Mouse (Mus musculus): Measurements from ENCODE around the gene Pclo. TPM values are rescaled to one million over a fixed set of nuclear protein-coding genes. Genes with fewer than 3 reads are reported as not detected.
A peak's percentile ranks its signal among the peaks of the same experiment; 100 is the strongest.
"Not testable (repeated sequence)": the region's sequence is repeated elsewhere in the genome, so short reads cannot be mapped to it uniquely, and the experiment has no call there.

Gene Pclo
- 100 to 1,000 TPM; 115 to 127 TPM for total RNA-seq (2021)

GRCm38 (mm10) chr5:14514631-14515523, at the start of gene Pclo:
Pclo (plus strand) TSS chr5:14514918.
- DNase-seq, result peak; percentile 84 to 90

- not testable (repeated sequence) for DNase-seq
Observed at GRCm38 (mm10) chr5:14494431-14494830, 20.3 kb upstream of the Pclo start.

GRCm38 (mm10) chr5:14508522-14508921, 6.2 kb upstream of the Pclo start:
- no peak for DNase-seq

GRCm38 (mm10) chr5:14509621-14510020, 5.1 kb upstream of the Pclo start:
- DNase-seq, result no peak

- DNase-seq, result no peak
Observed at GRCm38 (mm10) chr5:14518131-14518832, 3.6 kb downstream of the Pclo start.

GRCm38 (mm10) chr5:14522006-14522405, 7.3 kb downstream of the Pclo start:
- DNase-seq, result no peak

GRCm38 (mm10) chr5:14526038-14526437, 11.3 kb downstream of the Pclo start:
- no peak for DNase-seq

GRCm38 (mm10) chr5:14527796-14528195, 13.1 kb downstream of the Pclo start:
- no peak for DNase-seq

GRCm38 (mm10) chr5:14531906-14532305, 17.2 kb downstream of the Pclo start:
- no peak for DNase-seq

GRCm38 (mm10) chr5:14539346-14539745, 24.6 kb downstream of the Pclo start:
- no peak for DNase-seq

GRCm38 (mm10) chr5:14539961-14540627, 25.4 kb downstream of the Pclo start:
- no peak for DNase-seq

- DNase-seq, result no peak
Observed at GRCm38 (mm10) chr5:14575626-14576025, 60.9 kb downstream of the Pclo start.

- DNase-seq, result peak; percentile 43 to 45
Observed at GRCm38 (mm10) chr5:14591479-14591878, 76.8 kb downstream of the Pclo start.

- no peak for DNase-seq
Observed at GRCm38 (mm10) chr5:14595426-14596013, 80.8 kb downstream of the Pclo start.

- no peak for DNase-seq
Observed at GRCm38 (mm10) chr5:14608318-14608717, 93.6 kb downstream of the Pclo start.

GRCm38 (mm10) chr5:14621146-14621545, 106.4 kb downstream of the Pclo start:
- no peak for DNase-seq

- DNase-seq, result no peak
Observed at GRCm38 (mm10) chr5:14623360-14623759, 108.6 kb downstream of the Pclo start.

- no peak for DNase-seq
Observed at GRCm38 (mm10) chr5:14641260-14641659, 126.5 kb downstream of the Pclo start.

GRCm38 (mm10) chr5:14645856-14646255, 131.1 kb downstream of the Pclo start:
- DNase-seq, result no peak

- no peak for DNase-seq
Observed at GRCm38 (mm10) chr5:14660637-14661036, 145.9 kb downstream of the Pclo start.

GRCm38 (mm10) chr5:14662180-14662579, 147.5 kb downstream of the Pclo start:
- no peak for DNase-seq

GRCm38 (mm10) chr5:14662603-14663002, 147.9 kb downstream of the Pclo start:
- no peak for DNase-seq

- no peak for DNase-seq
Observed at GRCm38 (mm10) chr5:14680419-14680818, 165.7 kb downstream of the Pclo start.

All from layer of hippocampus, postnatal 36 days (tissue).